Mouse (Mus musculus): ENCODE measurements around the gene Agrp.

Gene Agrp

DNA sequence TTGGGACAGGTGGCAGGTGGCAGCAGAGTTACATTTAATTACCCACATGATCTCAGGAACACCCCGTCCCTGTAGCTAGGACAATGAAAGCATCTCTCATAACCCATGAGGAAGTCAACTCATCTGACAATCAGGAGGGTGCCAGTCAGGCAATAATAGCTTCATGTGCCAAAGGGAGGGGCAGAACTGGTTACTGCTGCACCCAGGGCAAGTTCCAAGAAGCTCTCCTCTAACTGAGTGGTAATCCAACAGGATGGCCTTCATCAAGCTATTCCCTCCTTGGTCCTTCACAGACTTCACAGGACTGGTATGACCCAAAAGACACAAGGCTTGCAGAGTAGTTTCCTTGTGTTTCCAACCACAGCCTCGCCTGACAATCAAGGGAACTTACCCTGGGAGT lies 87.1 kb downstream of the Agrp start:
- no peak for DNase-seq (ENCODE audit: low read depth, low spot score)

DNA sequence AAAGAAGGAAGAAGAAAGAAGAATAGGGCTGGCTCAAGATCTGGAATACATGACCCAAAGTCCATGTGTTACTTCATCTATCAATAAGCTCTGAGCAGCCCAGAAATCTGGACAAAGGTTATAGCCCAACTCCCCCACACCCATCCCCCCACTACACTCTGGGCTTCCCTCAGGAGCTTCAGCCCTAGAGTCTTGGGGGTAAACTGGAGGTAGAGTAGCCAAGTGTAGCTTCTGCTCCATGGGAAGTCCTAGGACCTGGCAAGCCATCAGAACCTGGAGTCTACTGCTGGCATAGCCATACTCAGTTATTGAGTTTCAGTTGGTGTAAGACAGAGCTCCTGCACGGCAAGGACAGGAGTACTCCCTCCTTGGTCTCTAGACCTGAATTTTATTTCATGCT lies 87.7 kb downstream of the Agrp start:
- DNase-seq (ENCODE audit: low read depth, low spot score): no peak

DNA sequence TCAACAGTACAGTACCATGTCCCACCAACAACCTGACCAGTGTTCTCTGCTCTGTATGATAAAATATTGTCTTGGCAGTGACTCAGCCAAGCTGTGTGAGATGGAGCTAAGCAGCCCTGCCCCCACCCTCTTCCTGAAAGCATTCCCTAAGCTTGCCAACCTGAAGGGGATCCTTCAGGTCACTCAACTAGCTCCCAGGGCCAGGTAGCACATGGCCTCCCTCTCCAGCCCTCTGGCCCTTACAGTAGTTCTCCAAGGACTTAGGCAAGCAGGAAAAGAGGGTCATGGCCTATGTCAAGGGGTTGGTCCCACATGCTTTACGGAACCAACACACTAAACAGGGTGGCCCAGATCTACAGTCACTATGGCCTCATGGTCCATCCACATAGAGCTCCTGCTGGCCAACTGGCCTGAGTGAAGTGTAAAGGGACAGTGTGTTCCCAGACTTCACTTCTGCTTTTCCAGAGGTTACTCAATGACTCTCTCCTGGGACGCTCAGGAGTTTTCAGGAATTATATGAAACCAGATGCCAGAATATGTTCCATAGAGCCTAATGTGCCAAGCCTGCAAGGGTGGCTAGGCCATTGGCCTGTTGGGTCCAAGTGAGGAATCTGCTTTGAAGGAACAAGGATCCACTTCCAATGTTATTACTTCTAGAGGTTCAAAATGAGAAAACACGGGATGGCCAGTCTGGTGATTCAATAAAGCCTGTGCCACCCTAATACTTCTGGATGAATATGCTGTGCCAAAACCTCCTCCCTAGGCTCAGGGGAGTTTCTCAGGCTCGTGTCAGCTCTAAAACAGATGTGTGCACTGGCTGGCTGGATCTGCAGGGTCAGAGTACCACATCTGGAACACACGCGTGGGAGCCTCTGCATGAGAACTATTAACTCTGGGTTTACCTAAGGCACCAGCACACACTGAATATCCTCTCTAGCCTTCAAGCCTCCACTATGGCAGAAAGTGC lies 90.5 kb downstream of the Agrp start:
- DNase-seq (ENCODE audit: low read depth, low spot score): no peak

DNA sequence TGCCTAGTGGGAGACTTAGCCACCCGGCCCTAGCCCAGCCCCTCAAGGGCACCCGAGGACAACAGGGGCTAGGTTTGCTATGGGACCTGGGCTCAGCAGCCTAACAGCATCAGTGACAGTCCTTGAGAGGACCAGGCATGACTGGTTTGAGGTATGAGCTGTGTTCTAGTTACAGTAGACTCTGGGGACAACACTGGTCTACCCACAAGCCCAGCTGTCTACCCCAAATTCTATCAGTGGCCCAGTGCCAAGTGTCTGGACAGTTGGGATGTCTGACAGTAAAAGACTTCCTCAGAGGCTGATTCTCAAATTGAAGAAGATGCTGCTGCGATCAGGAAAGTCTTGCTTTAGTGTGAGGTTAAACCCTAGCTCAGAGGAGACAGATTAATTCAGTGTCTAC lies 91.9 kb downstream of the Agrp start:
- DNase-seq (ENCODE audit: low read depth, low spot score): no peak

DNA sequence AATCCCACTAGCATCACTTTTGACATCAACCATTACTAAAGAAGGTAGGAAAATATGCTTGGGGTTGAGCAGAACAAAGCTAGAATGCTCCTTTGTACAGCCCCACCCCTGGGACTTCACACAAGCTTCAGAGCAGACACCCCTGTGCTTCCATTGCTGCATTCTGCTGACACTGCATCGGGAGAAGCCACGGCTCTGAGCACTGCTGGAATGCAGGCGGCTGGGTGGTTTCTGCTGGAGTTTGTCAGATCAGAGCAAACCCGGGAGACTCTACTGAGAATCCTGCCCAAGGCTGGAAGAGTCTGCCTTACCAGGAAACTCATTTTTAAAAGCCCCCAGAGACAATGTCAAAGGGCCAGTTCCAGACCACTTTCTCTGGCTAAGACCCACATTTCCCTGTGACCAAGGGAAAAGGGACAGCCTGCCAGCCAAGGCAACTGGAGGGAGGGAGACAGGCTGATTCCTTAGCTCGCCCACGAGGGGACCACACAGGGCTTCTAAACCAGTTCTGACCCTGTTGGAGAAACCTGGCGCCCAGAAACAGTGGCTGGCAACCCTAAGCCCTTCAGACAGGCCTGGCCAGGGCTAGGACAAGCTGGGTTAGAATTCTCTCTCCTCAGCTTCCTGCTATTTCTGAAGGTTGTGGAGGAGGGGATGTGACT lies 92.5 kb downstream of the Agrp start:
- no peak for DNase-seq (ENCODE audit: low read depth, low spot score)

DNA sequence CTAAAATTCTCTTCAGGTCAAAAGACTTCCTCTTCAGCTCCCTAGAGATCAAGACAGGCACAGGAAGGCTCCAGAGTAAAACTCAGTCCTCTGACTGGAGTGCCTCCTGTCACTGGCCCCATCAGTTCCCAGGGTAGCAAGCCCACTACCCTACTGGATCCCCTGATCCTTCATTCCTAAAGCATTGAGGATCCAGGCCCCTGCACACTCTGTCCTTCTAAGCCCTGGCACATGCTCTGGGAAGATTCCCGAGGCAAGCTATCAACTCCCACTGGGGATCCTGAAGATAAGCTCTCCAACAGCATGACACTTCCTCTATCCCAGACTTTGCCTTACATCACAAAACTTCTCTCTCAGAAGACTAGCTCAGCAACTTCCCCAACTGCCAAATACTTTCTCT lies 93.5 kb downstream of the Agrp start:
- DNase-seq (ENCODE audit: low read depth, low spot score): no peak

DNA sequence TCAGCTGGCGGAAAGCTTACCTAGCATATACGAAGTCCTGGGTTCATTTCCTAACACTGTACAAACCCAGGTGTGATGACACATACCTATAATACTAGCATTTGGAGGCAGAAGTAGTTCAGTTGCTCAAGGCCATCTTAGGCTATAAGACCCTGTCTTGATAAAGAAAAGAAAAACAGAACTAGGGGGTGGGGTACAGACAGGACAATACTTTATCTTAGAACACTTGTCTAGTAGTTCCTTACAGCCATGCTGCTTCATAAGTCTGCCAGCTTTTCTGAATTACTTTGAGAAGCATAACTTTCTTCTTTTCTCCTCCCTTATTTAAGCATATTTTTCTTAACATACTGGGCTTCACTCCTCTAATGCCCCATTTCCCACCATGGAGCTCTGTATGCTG lies 94.4 kb downstream of the Agrp start:
- no peak for DNase-seq (ENCODE audit: low read depth, low spot score)

DNA sequence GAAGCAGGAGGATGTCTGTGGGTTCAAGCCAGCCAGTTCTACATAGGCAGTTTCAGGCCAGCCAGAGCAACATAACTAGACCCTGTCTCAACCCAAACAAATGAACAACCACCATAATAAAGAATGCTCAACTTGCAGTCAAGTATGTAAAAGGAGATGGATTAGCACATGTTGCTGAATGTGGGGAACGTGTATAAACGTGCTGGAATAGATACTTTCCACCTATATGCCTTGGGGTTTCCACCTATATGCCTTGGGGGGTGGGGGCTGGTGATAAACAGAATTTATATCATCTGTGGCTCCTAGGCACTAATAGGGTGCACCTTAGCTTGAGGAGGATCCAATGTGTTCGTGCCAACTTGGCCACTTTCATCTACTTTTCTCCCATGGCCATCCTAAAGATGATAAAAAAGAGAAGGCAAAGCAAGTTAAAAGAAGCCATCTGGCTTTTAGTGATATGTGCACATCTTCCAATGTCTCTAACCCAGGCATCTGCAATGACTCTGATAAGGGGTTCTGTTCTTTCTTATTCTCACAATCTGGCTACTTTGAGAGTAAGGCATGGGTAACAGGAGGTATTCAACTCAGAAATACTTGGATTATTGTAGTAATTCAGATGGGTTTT lies 95.0 kb downstream of the Agrp start:
- no peak for DNase-seq (ENCODE audit: low read depth, low spot score)

DNA sequence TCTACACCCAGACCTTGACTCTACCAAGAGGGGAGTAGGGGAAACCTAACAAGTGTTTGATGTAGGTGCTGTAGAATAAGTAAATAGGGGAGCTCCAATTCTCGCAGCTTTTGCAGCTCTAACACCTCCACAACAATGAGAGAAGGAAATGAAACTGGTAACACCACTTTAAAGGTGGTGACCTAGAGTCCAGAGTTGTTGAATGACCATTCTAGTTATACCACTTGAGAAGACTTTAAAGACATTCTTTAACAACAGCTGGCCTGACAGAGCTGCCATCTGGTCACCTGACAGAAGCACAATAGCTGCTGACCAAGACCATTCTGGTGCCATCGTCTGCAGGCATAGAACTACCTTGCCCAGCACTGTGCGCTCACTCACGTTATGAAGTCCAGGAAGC lies 98.3 kb downstream of the Agrp start:
- DNase-seq (ENCODE audit: low read depth, low spot score): no peak

DNA sequence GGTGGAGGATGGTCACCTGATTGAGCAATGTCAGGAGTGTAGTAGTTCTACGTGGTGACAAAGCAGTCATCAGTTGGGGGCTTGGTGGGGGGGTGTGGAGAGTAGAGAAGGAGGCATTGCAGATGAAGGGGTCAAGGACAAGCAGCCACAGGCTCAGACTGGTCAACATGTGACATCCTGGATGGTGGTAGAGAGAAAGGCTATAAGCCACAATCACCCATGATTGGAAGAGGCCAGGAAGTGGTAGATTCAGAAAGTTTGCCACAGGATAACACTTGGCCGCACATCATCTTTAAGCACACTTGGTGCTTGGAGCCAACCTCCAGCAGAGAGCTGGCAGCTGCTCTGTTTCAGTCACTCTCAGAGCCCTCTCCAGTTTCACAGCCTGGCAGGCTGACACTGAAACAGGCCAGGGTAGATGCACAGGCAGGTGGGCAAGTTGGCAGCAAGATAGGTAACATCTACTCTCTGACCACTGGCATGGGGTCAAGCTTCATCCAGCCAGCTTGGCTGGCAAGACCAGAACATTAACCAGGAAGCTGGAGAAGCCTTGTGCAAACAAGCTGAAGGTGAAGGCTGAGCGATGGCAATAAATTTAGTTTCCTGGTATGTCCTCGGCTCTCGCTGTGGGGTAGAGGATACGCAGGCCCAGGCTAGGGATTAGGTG lies 100.0 kb downstream of the Agrp start:
- no peak for DNase-seq (ENCODE audit: low read depth, low spot score)

DNA sequence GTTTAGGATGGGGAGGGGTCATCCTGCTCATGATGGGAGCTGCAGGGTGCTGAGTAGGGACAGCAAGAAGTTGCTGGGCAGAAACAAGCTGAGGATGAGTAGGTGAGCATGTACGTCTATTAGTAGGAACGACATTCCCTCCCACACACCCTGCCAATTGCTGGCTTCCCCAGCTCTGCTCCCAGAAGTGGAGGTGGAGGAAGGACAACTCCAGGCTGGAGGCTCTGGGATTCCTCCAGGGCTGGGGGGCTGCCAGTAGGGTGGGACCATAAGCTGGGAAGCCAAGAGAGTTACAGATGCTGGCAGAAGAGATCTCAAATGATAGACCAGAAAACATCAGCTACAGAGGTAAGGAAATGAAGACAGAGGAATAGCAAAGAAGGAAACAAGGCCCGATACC lies 100.6 kb downstream of the Agrp start:
- DNase-seq (ENCODE audit: low read depth, low spot score): no peak

DNA sequence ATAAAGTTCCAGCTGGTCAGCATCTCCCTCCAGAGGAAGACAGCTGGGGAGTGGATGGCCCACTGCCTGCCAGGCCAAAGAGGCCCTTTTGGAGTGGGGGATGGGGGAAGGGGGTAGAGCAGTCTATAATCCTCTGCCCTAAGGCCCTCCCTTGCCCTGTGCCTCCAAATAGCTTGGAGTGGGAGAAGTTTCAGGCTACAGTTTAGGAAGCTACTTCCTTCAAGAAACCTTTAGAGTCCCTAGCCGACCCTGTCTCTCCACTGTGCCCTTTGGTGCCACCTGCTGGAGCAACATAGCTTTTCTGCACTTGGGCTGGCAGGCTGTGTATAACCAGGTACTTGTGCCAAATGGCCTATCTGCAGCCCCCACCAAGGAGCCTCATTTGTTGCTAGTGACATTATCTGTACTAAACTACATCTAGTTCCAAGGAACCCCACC lies 103.3 kb downstream of the Agrp start:
- peak; percentile 76 for DNase-seq (ENCODE audit: low read depth, low spot score)

DNA sequence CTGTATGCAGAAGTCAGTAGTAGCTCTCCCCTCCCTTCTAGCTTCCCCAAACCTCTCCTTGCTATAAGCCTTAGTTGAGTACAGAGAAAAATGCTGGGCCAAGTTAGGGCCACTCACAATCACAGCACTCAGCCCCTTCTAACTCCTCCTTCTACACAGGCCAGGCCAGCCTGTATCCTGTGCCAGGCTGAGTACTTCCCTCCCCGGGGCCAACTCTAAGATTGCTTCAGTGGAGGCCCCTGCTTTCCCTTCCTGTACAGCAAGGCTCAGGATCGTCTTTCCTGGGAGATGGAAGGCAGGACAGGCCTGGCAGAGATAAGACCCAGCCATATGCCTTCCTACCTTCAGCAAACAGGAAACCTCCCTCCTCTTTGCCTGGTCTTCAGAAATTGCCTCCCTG lies 103.8 kb downstream of the Agrp start:
- no peak for DNase-seq (ENCODE audit: low read depth, low spot score)

DNA sequence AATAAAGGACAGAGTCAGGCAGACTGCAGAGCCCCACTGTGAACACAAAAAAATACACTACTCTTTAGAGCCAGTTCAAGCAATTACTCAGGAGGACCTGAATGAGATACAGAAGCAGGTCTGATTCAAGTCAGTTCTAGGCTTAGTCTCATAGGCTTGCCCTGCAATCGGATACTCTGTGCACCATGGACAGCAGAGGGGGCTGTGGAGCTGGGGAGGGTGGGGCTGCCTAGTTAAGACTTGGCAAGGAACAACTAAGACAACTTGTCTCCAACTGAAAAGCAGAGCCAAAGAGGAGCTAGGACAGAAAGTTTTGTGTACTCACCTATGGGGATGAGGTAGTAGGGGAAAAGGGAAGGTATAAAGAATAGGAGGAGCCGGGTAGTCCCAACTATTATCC lies 105.4 kb downstream of the Agrp start:
- peak; percentile 69 for DNase-seq (ENCODE audit: low read depth, low spot score)

DNA sequence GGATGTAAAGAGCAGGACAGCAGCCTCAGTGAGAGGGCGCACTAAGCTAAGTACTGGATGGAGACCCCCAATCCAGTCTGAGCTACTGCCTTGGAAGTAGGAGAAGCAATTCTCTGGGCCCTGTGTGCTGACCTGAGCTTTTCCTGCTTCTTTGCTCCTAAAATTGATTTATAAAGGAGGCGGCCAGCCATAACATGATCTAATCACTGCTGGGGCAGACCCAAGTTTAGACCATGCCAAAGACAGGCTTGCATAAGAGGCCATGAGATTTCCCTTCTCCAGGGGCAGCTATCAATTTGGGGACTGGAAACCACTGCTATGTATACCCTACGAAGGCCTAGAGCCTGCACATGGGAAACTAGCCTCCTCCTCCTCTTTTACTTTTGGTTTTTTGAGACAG lies 107.9 kb downstream of the Agrp start:
- no peak for DNase-seq (ENCODE audit: low read depth, low spot score)

DNA sequence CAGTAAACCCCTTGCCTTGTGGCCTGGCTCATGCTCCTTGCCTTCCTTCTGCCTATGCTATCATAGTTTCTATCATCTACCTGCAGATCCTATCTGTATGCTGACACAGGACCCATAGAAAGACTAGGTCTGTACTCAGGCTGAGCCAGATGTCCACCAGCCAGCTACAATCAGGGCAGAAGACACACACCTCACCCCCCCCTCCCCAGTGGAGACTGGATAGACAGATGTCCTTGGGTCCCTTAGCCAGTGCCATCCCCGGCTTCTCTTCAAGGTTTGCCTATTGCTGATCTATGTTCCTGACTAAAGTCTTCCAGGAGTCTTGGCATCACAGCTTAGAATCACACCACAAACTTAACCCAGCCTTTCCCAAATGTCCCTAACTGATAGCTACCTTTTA lies 109.0 kb downstream of the Agrp start:
- DNase-seq (ENCODE audit: low read depth, low spot score): no peak

DNA sequence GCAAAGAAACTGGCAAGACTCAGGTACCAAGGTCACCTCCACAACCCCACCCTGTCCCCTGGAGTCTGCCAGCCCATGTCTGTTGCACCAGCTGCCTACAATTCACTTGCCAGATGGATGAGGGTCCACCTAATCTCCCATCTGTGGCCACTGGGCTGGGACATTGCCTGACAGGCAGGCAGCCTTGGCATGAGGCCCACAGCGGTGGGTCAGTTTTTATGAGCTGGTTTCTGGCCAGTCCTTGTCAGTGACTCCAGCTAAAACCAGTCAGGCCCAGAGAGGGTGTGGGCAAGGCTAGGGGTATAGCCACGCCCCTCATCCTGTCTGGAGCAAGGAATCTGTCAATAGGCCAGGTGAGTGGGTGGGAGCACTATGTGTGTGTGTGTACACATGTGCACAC lies 110.1 kb downstream of the Agrp start:
- no peak for DNase-seq (ENCODE audit: low read depth, low spot score)

DNA sequence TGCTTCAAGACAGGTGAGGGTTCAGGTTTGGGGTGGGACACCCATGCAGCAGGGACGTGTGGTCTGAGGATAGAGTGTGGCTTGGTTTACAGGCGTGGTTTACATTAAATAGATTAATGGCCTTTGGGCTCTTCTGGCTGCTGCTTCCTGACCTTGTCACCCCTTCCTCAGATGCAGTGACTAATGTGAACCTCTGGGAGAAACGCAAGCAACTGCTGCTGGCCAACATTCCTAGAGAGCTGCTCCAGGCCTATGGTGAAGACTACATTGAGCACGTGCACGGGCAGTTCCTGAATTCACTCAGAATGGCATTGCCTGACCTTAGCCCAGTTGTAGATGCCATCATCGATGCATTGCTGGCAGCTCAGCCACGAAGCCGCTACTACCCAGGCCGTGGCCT lies 114.3 kb downstream of the Agrp start:
- DNase-seq (ENCODE audit: low read depth, low spot score): no peak

DNA sequence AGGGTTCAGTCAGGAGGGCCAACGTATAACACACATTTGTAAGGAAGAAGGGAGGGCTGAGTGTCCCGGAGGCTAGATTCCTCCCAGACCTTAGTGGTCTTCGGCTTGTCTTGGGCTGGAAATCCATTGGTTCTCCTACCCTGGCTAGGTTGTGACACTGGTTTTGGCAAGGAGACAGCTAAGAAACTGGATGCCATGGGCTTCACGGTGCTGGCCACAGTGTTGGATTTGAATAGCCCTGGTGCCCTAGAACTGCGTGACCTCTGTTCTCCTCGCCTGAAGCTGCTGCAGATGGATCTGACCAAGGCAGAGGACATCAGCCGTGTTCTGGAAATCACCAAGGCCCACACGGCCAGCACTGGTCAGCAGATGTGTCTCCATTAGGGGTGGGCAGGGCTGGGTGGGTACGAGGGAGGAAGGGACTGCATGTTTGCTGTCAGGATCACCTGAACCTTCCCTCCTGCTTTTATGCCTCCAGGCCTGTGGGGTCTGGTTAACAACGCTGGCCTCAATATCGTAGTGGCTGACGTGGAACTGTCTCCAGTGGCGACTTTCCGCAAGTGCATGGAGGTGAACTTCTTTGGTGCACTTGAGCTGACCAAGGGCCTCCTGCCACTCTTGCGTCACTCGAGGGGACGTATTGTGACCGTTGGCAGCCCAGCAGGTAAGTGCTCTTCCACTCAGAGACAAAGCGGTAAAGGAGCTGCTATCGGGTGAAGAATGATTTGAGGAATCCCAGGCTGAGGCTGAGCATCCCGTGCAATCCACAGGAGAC lies 115.0 kb downstream of the Agrp start:
- no peak for DNase-seq (ENCODE audit: low read depth, low spot score)

DNA sequence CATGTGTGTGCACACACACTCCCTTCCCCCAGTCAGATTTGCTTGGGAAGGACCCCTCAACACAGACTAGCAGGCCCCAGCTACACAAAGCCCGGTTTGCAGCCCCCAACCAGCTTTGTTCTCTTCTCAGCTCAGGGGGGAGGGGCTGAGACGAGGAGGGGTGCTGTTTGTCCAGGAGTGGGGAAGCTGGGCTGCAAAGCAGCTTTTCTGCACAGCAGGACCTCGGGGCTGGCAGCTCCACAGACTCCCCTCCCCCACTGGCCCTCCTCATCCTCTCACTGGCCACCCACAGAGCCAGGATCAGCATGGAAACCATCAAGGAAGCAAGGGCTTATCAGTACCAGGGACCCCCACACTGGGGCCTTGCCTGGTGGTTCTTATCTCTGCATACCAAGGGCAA lies 116.1 kb downstream of the Agrp start:
- DNase-seq (ENCODE audit: low read depth, low spot score): no peak

DNA sequence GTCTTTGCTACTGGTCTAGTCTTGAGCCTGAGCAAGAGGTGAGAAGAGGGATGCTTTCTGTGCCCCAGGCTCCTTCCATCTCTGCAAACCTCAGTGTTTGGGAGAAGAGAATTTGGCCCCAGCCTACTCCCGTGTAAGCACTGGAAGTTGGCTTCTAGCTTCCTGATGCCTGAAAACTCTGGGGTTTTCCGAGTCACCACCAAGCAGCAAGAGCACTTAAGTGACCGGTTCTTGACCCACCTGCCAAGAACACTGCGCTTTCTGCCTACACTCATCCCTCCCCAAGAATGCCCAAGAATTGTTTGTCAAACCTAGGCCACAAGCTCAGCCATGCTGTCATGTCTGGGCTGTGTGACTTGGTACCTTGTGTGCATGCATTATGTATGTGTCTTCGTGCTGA lies 116.7 kb downstream of the Agrp start:
- DNase-seq (ENCODE audit: low read depth, low spot score): no peak

Measured in ES-CJ7 (cell line).